Mouse (Mus musculus): Measurements from ENCODE around the gene Folr1.

Gene Folr1

GRCm38 (mm10) chr7:101833352-101833751 lies 37.2 kb downstream of the Folr1 start:
- DNase-seq (ENCODE audit: low read depth, low spot score), result peak; percentile 31

GRCm38 (mm10) chr7:101832372-101832771 lies 38.2 kb downstream of the Folr1 start:
- DNase-seq (ENCODE audit: low read depth, low spot score), result no peak

GRCm38 (mm10) chr7:101831437-101831836 lies 39.2 kb downstream of the Folr1 start:
- no peak for DNase-seq (ENCODE audit: low read depth, low spot score)

- DNase-seq (ENCODE audit: low read depth, low spot score), result no peak
These were observed 40.2 kb downstream of the Folr1 start for GRCm38 (mm10) chr7:101830373-101830772.

GRCm38 (mm10) chr7:101823758-101824630 lies 46.6 kb downstream of the Folr1 start:
- no peak for DNase-seq (ENCODE audit: low read depth, low spot score)

- no peak for DNase-seq (ENCODE audit: low read depth, low spot score)
These were observed 47.5 kb downstream of the Folr1 start for GRCm38 (mm10) chr7:101822836-101823757.

GRCm38 (mm10) chr7:101821571-101822501 lies 48.8 kb downstream of the Folr1 start:
- DNase-seq (ENCODE audit: low read depth, low spot score), result no peak

- DNase-seq (ENCODE audit: low read depth, low spot score), result no peak
These were observed 50.1 kb downstream of the Folr1 start for GRCm38 (mm10) chr7:101820295-101821030.

GRCm38 (mm10) chr7:101817861-101818401 lies 52.7 kb downstream of the Folr1 start, which contains the start of gene Phox2a:
Phox2a (plus strand) TSS chr7:101818313.
- no peak for DNase-seq (ENCODE audit: low read depth, low spot score)

Data from 3T3-L1 (cell line).